Mouse (Mus musculus) midbrain, embryonic 13.5 days (tissue): ENCODE data around the gene Olfr490. TPM values are rescaled to one million over a fixed set of nuclear protein-coding genes. Genes with fewer than 3 reads are reported as not detected.

Experiments
- ATAC-seq: fragments of 200-750 bp; cut with Nextera tagmentation; 2 replicates; pipeline ENCODE4 v1.8.0; 2017; ENCODE audit warnings: mild to moderate bottlenecking, moderate TSS enrichment, moderate library complexity
- H3K27ac ChIP-seq: fragments of 300-500 bp; sonication (generic); 2 replicates; pipeline ENCODE4 v1.5.1; 2015; ENCODE audit warnings: inconsistent platforms, mild to moderate bottlenecking, moderate library complexity
- H3K27me3 ChIP-seq: fragments of 300-500 bp; sonication (generic); 2 replicates; pipeline ENCODE4 v1.6.1; 2015; ENCODE audit warnings: mild to moderate bottlenecking, inconsistent platforms
- H3K36me3 ChIP-seq: fragments of 300-500 bp; sonication (generic); 2 replicates; pipeline ENCODE4 v1.6.1; 2015; ENCODE audit warnings: mild to moderate bottlenecking, inconsistent platforms
- H3K4me1 ChIP-seq: fragments of 300-500 bp; sonication (generic); replicated peaks from 2 replicates; pipeline ENCODE4 v1.6.1; 2015; ENCODE audit warnings: inconsistent platforms
- H3K4me2 ChIP-seq: fragments of 300-500 bp; sonication (generic); replicated peaks from 2 replicates; pipeline ENCODE4 v1.6.1; 2015; ENCODE audit warnings: moderate library complexity, mild to moderate bottlenecking, inconsistent platforms
- H3K4me3 ChIP-seq: fragments of 300-500 bp; sonication (generic); replicated peaks from 2 replicates; pipeline ENCODE4 v1.5.1; 2015; ENCODE audit warnings: mild to moderate bottlenecking, inconsistent platforms
- H3K9ac ChIP-seq: fragments of 300-500 bp; sonication (generic); replicated peaks from 2 replicates; pipeline ENCODE4 v1.6.1; 2015; ENCODE audit warnings: mild to moderate bottlenecking, inconsistent platforms
- H3K9me3 ChIP-seq: fragments of 300-500 bp; sonication (generic); 2 replicates; pipeline ENCODE4 v1.6.1; 2016; ENCODE audit warnings: mild to moderate bottlenecking, inconsistent platforms
- WGBS: fragments of 180-500 bp; shearing (Covaris S2); methylation state at CpG from one replicate; pipeline ENCODE4 v1.1.7; 2015; 5-methylcytosine and 5-hydroxymethylcytosine counted together
- polyA plus RNA-seq: library from polyadenylated mRNA; unstranded; fragments of >200 nt; fragmentation: Nextera tagmentation; extraction: Ambion mirVana; gene quantifications from 2 replicates; pipeline ENCODE4 v1.2.1, GENCODE M21; 2015

Gene Olfr490
- not detected in 2 replicates for polyA plus RNA-seq

GRCm38 (mm10) chr7:108288834-108289233 is at the start of gene Olfr490:
Gene Olfr490, minus strand, starts transcription at chr7:108288934.
- ATAC-seq, result no peak
- H3K4me1 ChIP-seq, result no peaks in the 10 kb centered on the region

GRCm38 (mm10) chr7:108323574-108323973 is 34.8 kb upstream of the Olfr490 start, which contains the start of gene Olfr492:
Gene Olfr492, minus strand, starts transcription at chr7:108323674.
- Histone ChIP-seq H3K9ac (no peak within 1 kb of the TSS), H3K27ac (no peak within 1 kb of the TSS), H3K4me3 (no peak within 1 kb of the TSS), H3K27me3 (no peaks in the 10 kb centered on the region), H3K9me3 (no peaks in the 10 kb centered on the region), H3K4me2 (no peak within 1 kb of the TSS), H3K36me3 (no peaks in the 10 kb centered on the region), H3K4me1 (no peaks in the 10 kb centered on the region)
- ATAC-seq, result no peak
- whole genome bisulfite sequencing, result 91% methylated on average over 2 of the region's 2 CpGs

More at GRCm38 (mm10) chr7:108288834-108289233, at the start of gene Olfr490:
- H3K9me3 ChIP-seq, result no peaks in the 10 kb centered on the region
- H3K27ac ChIP-seq, result no peak within 1 kb of the TSS
- no peak within 1 kb of the TSS for H3K4me3 ChIP-seq
- H3K9ac ChIP-seq, result no peak within 1 kb of the TSS
- H3K27me3 ChIP-seq, result no peaks in the 10 kb centered on the region
- H3K4me2 ChIP-seq, result no peak within 1 kb of the TSS
- H3K36me3 ChIP-seq, result no peaks in the 10 kb centered on the region

GRCm38 (mm10) chr7:108313151-108313550 is 24.4 kb upstream of the Olfr490 start, which contains the start of gene Olfr491:
Gene Olfr491, plus strand, starts transcription at chr7:108313451.
- H3K27ac ChIP-seq, result no peak within 1 kb of the TSS
- no peak within 1 kb of the TSS for H3K4me3 ChIP-seq
- ATAC-seq, result no peak
- H3K4me2 ChIP-seq, result no peak within 1 kb of the TSS
- H3K4me1 ChIP-seq, result no peaks in the 10 kb centered on the region
- H3K9me3 ChIP-seq, result no peaks in the 10 kb centered on the region
- WGBS, result 57% methylated on average over 1 of the region's 1 CpGs
- no peaks in the 10 kb centered on the region for H3K36me3 ChIP-seq
- H3K9ac ChIP-seq, result no peak within 1 kb of the TSS
- H3K27me3 ChIP-seq, result no peaks in the 10 kb centered on the region

GRCm38 (mm10) chr7:108258247-108258646 is 30.5 kb downstream of the Olfr490 start, which contains the start of gene Olfr488:
Gene Olfr488, minus strand, starts transcription at chr7:108258347.
- Histone ChIP-seq H3K4me1 (no peaks in the 10 kb centered on the region), H3K27ac (no peak within 1 kb of the TSS), H3K9me3 (no peaks in the 10 kb centered on the region), H3K36me3 (no peaks in the 10 kb centered on the region), H3K27me3 (no peaks in the 10 kb centered on the region), H3K4me2 (no peak within 1 kb of the TSS), H3K9ac (no peak within 1 kb of the TSS), H3K4me3 (no peak within 1 kb of the TSS)
- no peak for ATAC-seq

Other genes starting within 250 kb of the Olfr490 start
- not detected in 2 replicates for gene Olfr479, start 238.2 kb downstream of the Olfr490 start, polyA plus RNA-seq
- not detected in 2 replicates for gene Olfr480, start 221.6 kb downstream of the Olfr490 start, polyA plus RNA-seq
- gene Olfr481, start 209.1 kb downstream of the Olfr490 start, polyA plus RNA-seq, result not detected in 2 replicates
- gene Olfr482, start 191.3 kb downstream of the Olfr490 start, polyA plus RNA-seq, result 0.08 TPM in 1 of 2 replicates, not detected in the other
- gene Olfr483, start 188.1 kb downstream of the Olfr490 start, polyA plus RNA-seq, result not detected in 2 replicates
- not detected in 2 replicates for gene Olfr484, start 161.5 kb downstream of the Olfr490 start, polyA plus RNA-seq
- not detected in 2 replicates for gene Olfr485, start 129.1 kb downstream of the Olfr490 start, polyA plus RNA-seq
- gene Olfr486, start 116.2 kb downstream of the Olfr490 start, polyA plus RNA-seq, result not detected in 2 replicates
- gene Olfr487, start 74.3 kb downstream of the Olfr490 start, polyA plus RNA-seq, result not detected in 2 replicates
- gene Olfr488, start 30.6 kb downstream of the Olfr490 start, polyA plus RNA-seq, result not detected in 2 replicates
- not detected in 2 replicates for gene Olfr491, start 24.5 kb upstream of the Olfr490 start, polyA plus RNA-seq
- gene Olfr492, start 34.7 kb upstream of the Olfr490 start, polyA plus RNA-seq, result not detected in 2 replicates
- not detected in 2 replicates for gene Olfr493, start 58.0 kb upstream of the Olfr490 start, polyA plus RNA-seq
- gene Olfr494, start 76.4 kb upstream of the Olfr490 start, polyA plus RNA-seq, result not detected in 2 replicates
- gene Olfr495, start 104.2 kb upstream of the Olfr490 start, polyA plus RNA-seq, result not detected in 2 replicates
- not detected in 2 replicates for gene Olfr497, start 131.5 kb upstream of the Olfr490 start, polyA plus RNA-seq
- not detected in 2 replicates for gene Olfr498, start 176.4 kb upstream of the Olfr490 start, polyA plus RNA-seq
- not detected in 2 replicates for gene Olfr502, start 236.1 kb upstream of the Olfr490 start, polyA plus RNA-seq